Mouse (Mus musculus) CH12.LX (cell line): ENCODE results near the gene Plekhm3. TPM values are rescaled to one million over a fixed set of nuclear protein-coding genes. Genes with fewer than 3 reads are reported as not detected.

Experiments used
- DNase-seq: peaks from one replicate; pipeline ENCODE4 v3.0.0-alpha.2; 2013; ENCODE audit errors: extremely low read depth
- H3K27ac ChIP-seq: 2 replicates; pipeline ENCODE4 v1.5.1; 2012; ENCODE audit warnings: low read depth, mild to moderate bottlenecking, control low read depth, moderate library complexity; ENCODE audit not compliant: insufficient read depth
- H3K27me3 ChIP-seq: replicated peaks from 2 replicates; pipeline ENCODE3; 2012; ENCODE audit warnings: inconsistent platforms
- H3K36me3 ChIP-seq, 2 experiments: replicated peaks in 1 of 2; 2 replicates each; pipeline versions ENCODE3 to v1.6.1; 2012; ENCODE audit warnings: inconsistent platforms in 1 of 2, low read length in 1 of 2, mild to moderate bottlenecking in 1 of 2, mixed read lengths in 1 of 2, moderate library complexity in 1 of 2; ENCODE audit not compliant: control insufficient read depth in 1 of 2, insufficient read depth in 1 of 2
- H3K4me1 ChIP-seq, 2 experiments: 2 replicates each; pipeline ENCODE4 v1.6.1; 2012; ENCODE audit warnings: inconsistent platforms in 1 of 2, moderate library complexity in 1 of 2; ENCODE audit not compliant: insufficient read depth in 2 of 2, control insufficient read depth in 1 of 2
- H3K4me2 ChIP-seq: 2 replicates; pipeline ENCODE4 v1.6.1; 2012; ENCODE audit warnings: low read depth, mild to moderate bottlenecking, control low read depth; ENCODE audit not compliant: poor library complexity, insufficient read depth, severe bottlenecking
- H3K4me3 ChIP-seq, 3 experiments: fragments of 150-350 bp in 1 of 3; sonication (generic) in 1 of 3; replicated peaks in 1 of 3; 2 replicates each; pipeline versions ENCODE3 to v1.5.1; 2011 to 2012; ENCODE audit warnings: low read depth in 2 of 3, low read length in 2 of 3, mild to moderate bottlenecking in 2 of 3, moderate library complexity in 2 of 3, control low read depth in 1 of 3, improper control_type of control experiment in 1 of 3, inconsistent platforms in 1 of 3, mixed read lengths in 1 of 3; ENCODE audit not compliant: poor library complexity in 1 of 3
- H3K79me2 ChIP-seq: replicated peaks from 2 replicates; pipeline ENCODE4 v1.6.1; 2012; ENCODE audit warnings: mild to moderate bottlenecking, moderate library complexity; ENCODE audit not compliant: control insufficient read depth, poor library complexity, insufficient read depth, severe bottlenecking; ENCODE audit errors: extremely low read depth
- H3K9ac ChIP-seq: 2 replicates; pipeline ENCODE4 v1.6.1; 2012; ENCODE audit warnings: low read depth, mild to moderate bottlenecking, control low read depth, moderate library complexity; ENCODE audit not compliant: insufficient read depth
- H3K9me3 ChIP-seq: replicated peaks from 2 replicates; pipeline ENCODE3; 2012; ENCODE audit warnings: low read length, inconsistent platforms, mixed read lengths
- BHLHE40 ChIP-seq: IDR thresholded peaks from 2 replicates; pipeline ENCODE4 v1.6.1; 2011; ENCODE audit warnings: mild to moderate bottlenecking, low read depth, low read length, improper control_type of control experiment
- CHD1 ChIP-seq: IDR thresholded peaks from 2 replicates; pipeline ENCODE4 v1.6.1; 2012; ENCODE audit warnings: low read depth, low read length, improper control_type of control experiment, inconsistent platforms
- E2F4 ChIP-seq: IDR thresholded peaks from 2 replicates; pipeline ENCODE4 v1.6.1; 2011; ENCODE audit warnings: low read depth, low read length, improper control_type of control experiment; ENCODE audit not compliant: insufficient replicate concordance
- EP300 ChIP-seq: IDR thresholded peaks from 2 replicates; pipeline ENCODE4 v1.6.1; 2011; ENCODE audit warnings: low read length, improper control_type of control experiment
- IRF4 ChIP-seq: IDR thresholded peaks from 2 replicates; pipeline ENCODE4 v1.6.1; 2014; ENCODE audit warnings: low read depth, mild to moderate bottlenecking, inconsistent platforms, low read length, improper control_type of control experiment
- JUND ChIP-seq: conservative IDR thresholded peaks from 2 replicates; pipeline ENCODE4 v1.6.1; 2011; ENCODE audit warnings: low read depth, low read length, improper control_type of control experiment
- KAT2A ChIP-seq: IDR thresholded peaks from 2 replicates; pipeline ENCODE4 v1.6.1; 2012; ENCODE audit warnings: low read length, improper control_type of control experiment, inconsistent platforms; ENCODE audit not compliant: insufficient replicate concordance
- MAFK ChIP-seq: IDR thresholded peaks from 2 replicates; pipeline ENCODE4 v1.6.1; 2011; ENCODE audit warnings: low read length, improper control_type of control experiment; ENCODE audit not compliant: insufficient replicate concordance
- MAX ChIP-seq: IDR thresholded peaks from 2 replicates; pipeline ENCODE4 v1.6.1; 2011; ENCODE audit warnings: low read length, improper control_type of control experiment
- MAZ ChIP-seq: IDR thresholded peaks from 2 replicates; pipeline ENCODE4 v1.6.1; 2012; ENCODE audit warnings: low read depth, mild to moderate bottlenecking, inconsistent platforms, low read length, improper control_type of control experiment, moderate library complexity
- MEF2A ChIP-seq: IDR thresholded peaks from 2 replicates; pipeline ENCODE4 v1.6.1; 2014; ENCODE audit warnings: low read depth, mild to moderate bottlenecking, inconsistent platforms, low read length, improper control_type of control experiment, borderline replicate concordance
- MXI1 ChIP-seq: IDR thresholded peaks from 2 replicates; pipeline ENCODE4 v1.6.1; 2011; ENCODE audit warnings: mild to moderate bottlenecking, low read depth, low read length, improper control_type of control experiment
- RCOR1 ChIP-seq: conservative IDR thresholded peaks from 2 replicates; pipeline ENCODE4 v1.6.1; 2012; ENCODE audit warnings: low read depth, mild to moderate bottlenecking, inconsistent platforms, low read length, improper control_type of control experiment
- SIN3A ChIP-seq: IDR thresholded peaks from 2 replicates; pipeline ENCODE4 v1.6.1; 2012; ENCODE audit warnings: low read length, improper control_type of control experiment, inconsistent platforms
- SMC3 ChIP-seq: IDR thresholded peaks from 2 replicates; pipeline ENCODE4 v1.6.1; 2011; ENCODE audit warnings: low read depth, low read length, improper control_type of control experiment
- TBP ChIP-seq: conservative IDR thresholded peaks from 2 replicates; pipeline ENCODE4 v1.6.1; 2011; ENCODE audit warnings: low read depth, low read length, improper control_type of control experiment
- TCF12 ChIP-seq: IDR thresholded peaks from 2 replicates; pipeline ENCODE4 v1.6.1; 2014; ENCODE audit warnings: low read depth, mild to moderate bottlenecking, inconsistent platforms, low read length, improper control_type of control experiment
- UBTF ChIP-seq: IDR thresholded peaks from 2 replicates; pipeline ENCODE4 v1.6.1; 2012; ENCODE audit warnings: low read depth, mild to moderate bottlenecking, inconsistent platforms, low read length, improper control_type of control experiment, moderate library complexity
- ZKSCAN1 ChIP-seq: IDR thresholded peaks from 2 replicates; pipeline ENCODE4 v1.6.1; 2012; ENCODE audit warnings: low read depth, inconsistent platforms, low read length, improper control_type of control experiment, borderline replicate concordance
- dilution Hi-C: fragments of 300-500 bp; cut with MboI; formaldehyde crosslinking; loops from 2 replicates; pipeline ENCODE4 v1.14.3; 2020; ENCODE audit warnings: low sequenced_read_pairs; ENCODE audit not compliant: extremely low pct_unique_long_range_greater_than_20kb, extremely low pct_ligation_motif_present
- in situ Hi-C: fragments of 300-500 bp; cut with MboI; formaldehyde crosslinking; loops from 3 replicates; pipeline ENCODE4 v1.14.3; 2019; ENCODE audit warnings: low sequenced_read_pairs, low pct_ligation_motif_present, low pct_unique_long_range_greater_than_20kb, mixed read lengths
- polyA plus RNA-seq: library from polyadenylated mRNA; unstranded; fragments of >175 nt; gene quantifications from 2 replicates; pipeline ENCODE4 v1.2.1, GENCODE M21; 2012; ENCODE audit warnings: low read depth; ENCODE audit not compliant: insufficient read length
- total RNA-seq, 2 experiments: library from RNA; depleted of rRNA; stranded (reverse); fragments of 300-350 nt in 1 of 2; fragments of >200 nt in 1 of 2; gene quantifications; 2 replicates each; pipeline ENCODE4 v1.2.3; 2012 to 2014

Gene Plekhm3
- total and polyA plus RNA-seq, 3 experiments, result 9.9 to 14.1 (median 13.0) TPM

DNA sequence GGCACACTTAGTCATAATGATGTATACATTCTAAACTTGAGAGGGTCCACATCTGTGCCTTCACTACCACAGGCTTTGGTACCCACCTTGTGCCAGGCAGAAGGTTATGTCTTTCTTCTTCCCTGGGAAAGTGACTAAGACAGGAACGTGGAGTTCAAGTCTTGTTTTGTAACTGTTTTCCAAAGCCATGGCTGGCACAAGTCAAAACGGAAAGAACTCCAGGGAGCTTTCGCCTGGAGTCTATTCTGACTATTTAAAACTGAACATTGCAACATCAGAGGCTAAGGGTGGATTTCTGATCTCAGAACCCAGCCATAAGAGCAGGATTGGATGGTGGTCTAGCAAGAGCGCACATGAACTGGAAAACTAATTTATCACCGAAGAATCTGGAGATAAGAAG is 120.0 kb downstream of the Plekhm3 start:
- H3K9ac ChIP-seq, result no peak overlapping the region
- TF ChIP-seq MEF2A, result no peak
- TF ChIP-seq TCF12, result no peak
- TF ChIP-seq ZKSCAN1, result no peak
- H3K36me3 ChIP-seq, result peaks cover 0 to 36% of the 10 kb centered on the region in 2 experiments
- H3K27ac ChIP-seq, result no peak overlapping the region
- H3K79me2 ChIP-seq, result no peaks in the 10 kb centered on the region
- in situ Hi-C loops, result no loop called here
- no peak for DNase-seq
- dilution Hi-C loops, result no loop called here
- no peak overlapping the region for H3K4me2 ChIP-seq
- no peak overlapping the region for H3K4me3 ChIP-seq
- no peaks in the 10 kb centered on the region for H3K9me3 ChIP-seq
- no peaks in the 10 kb centered on the region for H3K27me3 ChIP-seq
- H3K4me1 ChIP-seq, result peaks cover 0 to 3% of the 10 kb centered on the region in 2 experiments; a peak in 1 of 4 replicates

DNA sequence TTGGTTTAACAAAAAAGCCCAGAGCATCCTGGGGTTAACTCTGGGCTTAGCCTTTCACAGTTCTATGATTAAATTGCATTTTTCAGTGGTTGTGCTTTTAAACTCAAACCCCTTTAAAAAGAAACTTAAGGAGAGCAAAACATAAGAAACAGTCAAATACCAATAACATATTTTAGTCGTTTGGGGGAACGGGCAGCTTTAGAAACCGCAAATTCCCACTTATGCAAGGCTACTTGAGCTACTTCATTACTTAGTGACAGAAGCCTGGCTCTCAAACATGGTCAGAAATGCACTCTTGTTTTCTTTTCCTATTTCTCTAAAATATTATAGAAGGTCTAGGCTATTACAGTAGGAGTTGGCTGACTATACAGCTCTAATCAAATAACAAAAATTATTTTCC is 120.5 kb downstream of the Plekhm3 start:
- no peak overlapping the region for H3K4me2 ChIP-seq
- DNase-seq, result no peak
- H3K9ac ChIP-seq, result no peak overlapping the region
- H3K79me2 ChIP-seq, result no peaks in the 10 kb centered on the region
- no peak overlapping the region for H3K27ac ChIP-seq
- in situ Hi-C loops (no loop called here), dilution Hi-C loops (no loop called here)
- H3K4me1 ChIP-seq, result peaks cover 0 to 3% of the 10 kb centered on the region in 2 experiments; a peak in 1 of 4 replicates
- TF ChIP-seq BHLHE40 (no peak), TCF12 (no peak), RCOR1 (no peak), SIN3A (no peak), SMC3 (no peak), E2F4 (no peak), KAT2A (no peak), JUND (no peak), EP300 (no peak), TBP (no peak), CHD1 (no peak), MAFK (no peak), UBTF (no peak), IRF4 (no peak), MAX (no peak), MXI1 (no peak), MAZ (no peak)
- H3K27me3 ChIP-seq, result no peaks in the 10 kb centered on the region
- no peak overlapping the region for H3K4me3 ChIP-seq
- peaks cover 0 to 37% of the 10 kb centered on the region in 2 experiments for H3K36me3 ChIP-seq
- H3K9me3 ChIP-seq, result no peaks in the 10 kb centered on the region
